Mouse (Mus musculus): ENCODE results near the gene Sult6b2. TPM values are rescaled to one million over a fixed set of nuclear protein-coding genes. Genes with fewer than 3 reads are reported as not detected.
A peak's percentile ranks its signal among the peaks of the same experiment; 100 is the strongest.

The Sult6b2 gene
- polyA plus RNA-seq, 1 experiment from 2014 or later, result not detected

GRCm38 (mm10) chr6:142802617-142803525 lies 1.4 kb downstream of the Sult6b2 start:
- Histone ChIP-seq H3K36me3 (ENCODE audit: insufficient read depth, low read length) (no peaks in the 10 kb centered on the region), H3K4me1 (replicated peaks; ENCODE audit: insufficient read depth, low read length) (0 out of 2 replicates have a peak, but pooled peaks cover 3% of the 10 kb centered on the region), H3K4me3 (replicated peaks; ENCODE audit: low read depth, low read length) (no peak overlapping the region), H3K4me2 (ENCODE audit: low read length) (no peak overlapping the region), H3K9ac (ENCODE audit: low read depth, low read length) (no peak overlapping the region), H3K27ac (no peak overlapping the region), H3K9me3 (replicated peaks; ENCODE audit: low read length) (no peaks in the 10 kb centered on the region), H3K27me3 (ENCODE audit: insufficient read depth, low read length) (no peaks in the 10 kb centered on the region)
- ATAC-seq (replicated peaks; ENCODE audit: low FRiP score, low read depth), result peak; percentile 78
- DNase-seq (ENCODE audit: low spot score), result peak; percentile 77
- TF ChIP-seq CTCF (IDR thresholded peaks at IDR 0.05; ENCODE audit: low read depth), result no peak
- WGBS, result 25% methylated on average over 11 of the region's 11 CpGs

GRCm38 (mm10) chr6:142801687-142802086 lies 2.6 kb downstream of the Sult6b2 start:
- no peak overlapping the region for H3K27ac ChIP-seq
- no peak for TF ChIP-seq CTCF (IDR thresholded peaks at IDR 0.05; ENCODE audit: low read depth)
- ATAC-seq (replicated peaks; ENCODE audit: low FRiP score, low read depth) (no peak), DNase-seq (ENCODE audit: low spot score) (no peak)
- no peak overlapping the region for H3K4me2 ChIP-seq (ENCODE audit: low read length)
- H3K9ac ChIP-seq (ENCODE audit: low read depth, low read length), result no peak overlapping the region
- no peaks in the 10 kb centered on the region for H3K27me3 ChIP-seq (ENCODE audit: insufficient read depth, low read length)
- H3K36me3 ChIP-seq (ENCODE audit: insufficient read depth, low read length), result no peaks in the 10 kb centered on the region
- H3K4me1 ChIP-seq (replicated peaks; ENCODE audit: insufficient read depth, low read length), result 0 out of 2 replicates have a peak, but pooled peaks cover 3% of the 10 kb centered on the region
- H3K9me3 ChIP-seq (replicated peaks; ENCODE audit: low read length), result no peaks in the 10 kb centered on the region
- WGBS, result 65% methylated on average over 5 of the region's 5 CpGs
- H3K4me3 ChIP-seq (replicated peaks; ENCODE audit: low read depth, low read length), result no peak overlapping the region

GRCm38 (mm10) chr6:142799704-142800374 lies 4.5 kb downstream of the Sult6b2 start:
- no peaks in the 10 kb centered on the region for H3K36me3 ChIP-seq (ENCODE audit: insufficient read depth, low read length)
- 68% methylated on average over 7 of the region's 7 CpGs for WGBS
- no peak for TF ChIP-seq CTCF (IDR thresholded peaks at IDR 0.05; ENCODE audit: low read depth)
- no peak overlapping the region for H3K4me2 ChIP-seq (ENCODE audit: low read length)
- ATAC-seq (replicated peaks; ENCODE audit: low FRiP score, low read depth) (no peak), DNase-seq (ENCODE audit: low spot score) (no peak)
- no peak overlapping the region for H3K27ac ChIP-seq
- H3K4me3 ChIP-seq (replicated peaks; ENCODE audit: low read depth, low read length), result no peak overlapping the region
- H3K9ac ChIP-seq (ENCODE audit: low read depth, low read length), result no peak overlapping the region
- 0 out of 2 replicates have a peak, but pooled peaks cover 3% of the 10 kb centered on the region for H3K4me1 ChIP-seq (replicated peaks; ENCODE audit: insufficient read depth, low read length)
- no peaks in the 10 kb centered on the region for H3K27me3 ChIP-seq (ENCODE audit: insufficient read depth, low read length)
- H3K9me3 ChIP-seq (replicated peaks; ENCODE audit: low read length), result no peaks in the 10 kb centered on the region

- H3K4me3 ChIP-seq (replicated peaks; ENCODE audit: low read depth, low read length), result no peak overlapping the region
- 0 out of 2 replicates have a peak, but pooled peaks cover 3% of the 10 kb centered on the region for H3K4me1 ChIP-seq (replicated peaks; ENCODE audit: insufficient read depth, low read length)
- WGBS, result 86% methylated on average over 9 of the region's 9 CpGs
- H3K27ac ChIP-seq, result no peak overlapping the region
- TF ChIP-seq CTCF (IDR thresholded peaks at IDR 0.05; ENCODE audit: low read depth), result no peak
- H3K36me3 ChIP-seq (ENCODE audit: insufficient read depth, low read length), result no peaks in the 10 kb centered on the region
- no peaks in the 10 kb centered on the region for H3K9me3 ChIP-seq (replicated peaks; ENCODE audit: low read length)
- DNase-seq (ENCODE audit: low spot score) (no peak), ATAC-seq (replicated peaks; ENCODE audit: low FRiP score, low read depth) (no peak)
- H3K9ac ChIP-seq (ENCODE audit: low read depth, low read length), result no peak overlapping the region
- H3K27me3 ChIP-seq (ENCODE audit: insufficient read depth, low read length), result no peaks in the 10 kb centered on the region
- H3K4me2 ChIP-seq (ENCODE audit: low read length), result no peak overlapping the region
Observed at GRCm38 (mm10) chr6:142798837-142799236, 5.5 kb downstream of the Sult6b2 start.

- Histone ChIP-seq H3K4me1 (replicated peaks; ENCODE audit: insufficient read depth, low read length) (0 out of 2 replicates have a peak, but pooled peaks cover 3% of the 10 kb centered on the region), H3K9ac (ENCODE audit: low read depth, low read length) (no peak overlapping the region), H3K4me3 (replicated peaks; ENCODE audit: low read depth, low read length) (no peak overlapping the region), H3K4me2 (ENCODE audit: low read length) (no peak overlapping the region), H3K27ac (no peak overlapping the region), H3K9me3 (replicated peaks; ENCODE audit: low read length) (no peaks in the 10 kb centered on the region), H3K36me3 (ENCODE audit: insufficient read depth, low read length) (no peaks in the 10 kb centered on the region), H3K27me3 (ENCODE audit: insufficient read depth, low read length) (no peaks in the 10 kb centered on the region)
- WGBS, result 82% methylated on average over 1 of the region's 1 CpGs
- no peak for DNase-seq (ENCODE audit: low spot score)
- no peak for TF ChIP-seq CTCF (IDR thresholded peaks at IDR 0.05; ENCODE audit: low read depth)
- ATAC-seq (replicated peaks; ENCODE audit: low FRiP score, low read depth), result no peak
Observed at GRCm38 (mm10) chr6:142797996-142798395, 6.3 kb downstream of the Sult6b2 start.

GRCm38 (mm10) chr6:142795655-142796441 lies 8.5 kb downstream of the Sult6b2 start:
- H3K36me3 ChIP-seq (ENCODE audit: insufficient read depth, low read length), result no peaks in the 10 kb centered on the region
- no peak overlapping the region for H3K4me2 ChIP-seq (ENCODE audit: low read length)
- no peak for ATAC-seq (replicated peaks; ENCODE audit: low FRiP score, low read depth)
- DNase-seq (ENCODE audit: low spot score), result no peak
- 73% methylated on average over 15 of the region's 15 CpGs for WGBS
- H3K9me3 ChIP-seq (replicated peaks; ENCODE audit: low read length), result no peaks in the 10 kb centered on the region
- no peak overlapping the region for H3K9ac ChIP-seq (ENCODE audit: low read depth, low read length)
- H3K4me1 ChIP-seq (replicated peaks; ENCODE audit: insufficient read depth, low read length), result no peaks in the 10 kb centered on the region
- no peak overlapping the region for H3K4me3 ChIP-seq (replicated peaks; ENCODE audit: low read depth, low read length)
- no peak overlapping the region for H3K27ac ChIP-seq
- no peak for TF ChIP-seq CTCF (IDR thresholded peaks at IDR 0.05; ENCODE audit: low read depth)
- no peaks in the 10 kb centered on the region for H3K27me3 ChIP-seq (ENCODE audit: insufficient read depth, low read length)

Measured in kidney, postnatal 0 days (tissue).